Mouse (Mus musculus): ENCODE data around the gene Pamr1. TPM values are rescaled to one million over a fixed set of nuclear protein-coding genes. Genes with fewer than 3 reads are reported as not detected.

Gene Pamr1
- polyA plus RNA-seq, 1 experiment, result not detected

- TF ChIP-seq GATA1 (IDR thresholded peaks at IDR 0.05; ENCODE audit: low read length), result no peak
Observed at GRCm38 (mm10) chr2:102636116-102636600, 86.3 kb downstream of the Pamr1 start.

GRCm38 (mm10) chr2:102638140-102638539 lies 88.3 kb downstream of the Pamr1 start:
- no peak for TF ChIP-seq GATA1 (IDR thresholded peaks at IDR 0.05; ENCODE audit: low read length)

DNA sequence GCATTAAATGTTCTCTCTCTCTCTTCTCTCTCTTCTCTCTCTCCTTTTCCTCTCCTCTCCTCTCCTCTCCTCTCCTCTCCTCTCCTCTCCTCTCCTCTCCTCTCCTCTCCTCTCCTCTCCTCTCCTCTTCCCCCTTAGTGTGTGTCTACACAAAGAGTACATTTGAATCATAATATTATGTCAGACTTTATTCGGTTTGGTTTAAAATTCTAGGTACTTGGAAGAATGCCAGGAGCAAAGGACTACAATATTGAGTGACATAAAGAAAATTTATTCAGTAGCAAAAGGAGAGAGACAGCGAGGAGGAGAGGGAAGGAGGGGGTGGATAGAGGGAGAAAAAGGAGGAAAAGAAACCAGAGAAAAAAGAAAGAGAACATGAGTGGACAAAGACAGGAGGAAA lies 88.9 kb downstream of the Pamr1 start:
- TF ChIP-seq GATA1 (IDR thresholded peaks at IDR 0.05; ENCODE audit: low read length), result no peak

DNA sequence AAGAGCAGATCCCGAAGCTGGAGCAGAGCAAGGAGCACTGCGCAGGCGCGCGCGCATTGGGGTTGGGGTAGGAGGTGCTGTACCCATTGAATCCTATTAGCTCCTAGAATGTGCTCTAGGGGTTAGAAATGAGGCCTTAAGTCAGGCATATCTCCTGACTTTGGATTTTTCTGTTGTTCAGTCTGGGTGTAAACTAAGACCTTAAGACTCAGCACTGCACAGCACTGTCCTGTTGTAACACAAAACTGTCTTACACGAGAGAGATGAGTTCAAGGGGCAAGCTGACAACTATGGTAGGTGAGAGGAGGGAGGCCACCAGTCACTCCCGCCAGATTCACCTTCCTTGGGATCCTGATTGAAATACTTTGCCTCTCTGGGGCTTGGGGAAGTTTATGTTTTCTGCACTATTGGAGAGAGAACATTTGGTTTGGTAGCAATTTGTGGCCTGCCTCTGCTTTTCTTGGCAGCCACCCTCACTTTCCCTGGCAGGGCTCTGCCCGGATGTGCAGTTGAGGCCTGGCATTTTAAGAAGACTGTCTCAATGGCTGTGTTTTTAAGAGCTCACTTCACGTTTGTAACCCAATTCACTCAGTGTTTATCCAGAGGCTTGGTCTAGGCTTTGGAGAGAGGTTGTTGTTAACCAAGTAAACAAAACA lies 99.2 kb downstream of the Pamr1 start:
- TF ChIP-seq GATA1 (IDR thresholded peaks at IDR 0.05; ENCODE audit: low read length), result no peak

DNA sequence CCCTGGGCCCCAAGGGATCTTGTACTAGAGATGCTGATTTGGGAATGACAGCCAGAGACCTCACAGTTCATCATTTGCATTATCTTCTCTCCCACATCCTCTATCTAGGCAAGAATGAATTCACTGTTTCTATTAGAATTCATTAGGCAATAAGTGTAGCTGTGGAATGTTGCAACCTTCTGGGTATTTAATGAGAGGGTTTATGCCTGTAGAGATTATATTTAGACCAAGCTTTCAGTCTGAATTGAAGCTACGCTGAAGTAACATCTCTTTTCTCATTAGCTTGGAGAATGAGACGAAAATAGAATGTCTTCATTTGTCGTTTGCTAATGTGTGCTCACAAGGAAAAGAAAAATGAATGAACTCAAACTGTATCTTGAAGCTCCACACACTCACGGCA lies 100.5 kb downstream of the Pamr1 start:
- no peak for TF ChIP-seq GATA1 (IDR thresholded peaks at IDR 0.05; ENCODE audit: low read length)

DNA sequence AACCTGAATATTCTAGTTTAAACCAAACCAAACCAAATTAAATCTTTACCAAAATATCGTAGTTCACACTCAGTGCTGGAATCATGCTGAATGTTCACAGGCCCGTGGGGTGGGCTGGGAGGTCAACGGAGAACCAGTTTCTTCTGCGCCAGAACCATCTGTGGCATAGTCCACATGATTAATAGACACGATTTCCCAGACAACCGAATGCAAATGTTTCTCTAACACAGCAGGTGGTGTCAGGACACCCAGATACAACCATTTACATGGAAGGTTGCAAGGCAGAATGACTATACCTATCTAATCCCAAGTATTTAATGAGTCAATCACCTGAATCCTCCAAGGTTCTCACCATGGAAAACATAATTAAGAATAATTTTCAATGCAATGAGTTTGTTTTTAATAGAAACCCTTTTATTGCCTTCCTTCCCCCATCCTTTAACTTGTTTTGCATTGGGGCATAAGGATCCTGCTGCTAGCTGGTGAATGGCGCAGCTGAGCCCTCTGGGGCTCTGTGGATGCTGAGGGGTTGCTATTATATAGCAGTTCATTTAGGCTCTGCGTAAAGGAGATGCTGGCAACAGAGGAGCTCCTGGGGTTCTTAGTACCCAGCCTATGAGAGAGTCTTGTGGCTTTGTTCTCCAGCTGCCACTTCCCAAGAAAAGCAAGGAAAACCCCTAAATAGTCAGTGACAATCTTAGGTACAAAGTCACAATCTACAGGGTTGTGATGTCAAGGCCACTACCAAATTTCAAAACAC lies 106.3 kb downstream of the Pamr1 start:
- no peak for TF ChIP-seq GATA1 (IDR thresholded peaks at IDR 0.05; ENCODE audit: low read length)

DNA sequence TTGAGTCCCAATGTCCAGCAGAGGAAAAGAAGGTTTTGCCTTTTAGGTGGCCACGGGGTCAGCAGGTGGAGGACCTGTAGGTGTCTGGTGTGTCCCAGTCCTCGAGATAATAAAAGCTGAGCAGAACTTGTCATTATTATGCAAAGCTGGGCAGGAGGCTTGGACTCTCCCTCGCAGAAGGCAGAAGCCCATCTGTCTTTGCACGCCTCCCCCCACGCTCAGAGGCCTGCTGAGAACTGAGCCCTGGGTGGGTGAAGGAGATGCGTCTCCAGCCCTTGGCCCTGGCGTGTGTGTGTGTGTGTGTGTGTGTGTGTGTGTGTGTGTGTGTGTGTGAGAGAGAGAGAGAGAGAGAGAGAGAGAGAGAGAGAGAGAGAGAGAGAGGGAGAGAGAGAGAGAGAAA lies 107.9 kb downstream of the Pamr1 start:
- TF ChIP-seq GATA1 (IDR thresholded peaks at IDR 0.05; ENCODE audit: low read length), result no peak

GRCm38 (mm10) chr2:102658163-102658660 lies 108.4 kb downstream of the Pamr1 start, which contains the start of gene Slc1a2:
Slc1a2 (plus strand) TSS chr2:102658659.
- TF ChIP-seq GATA1 (IDR thresholded peaks at IDR 0.05; ENCODE audit: low read length), result no peak

DNA sequence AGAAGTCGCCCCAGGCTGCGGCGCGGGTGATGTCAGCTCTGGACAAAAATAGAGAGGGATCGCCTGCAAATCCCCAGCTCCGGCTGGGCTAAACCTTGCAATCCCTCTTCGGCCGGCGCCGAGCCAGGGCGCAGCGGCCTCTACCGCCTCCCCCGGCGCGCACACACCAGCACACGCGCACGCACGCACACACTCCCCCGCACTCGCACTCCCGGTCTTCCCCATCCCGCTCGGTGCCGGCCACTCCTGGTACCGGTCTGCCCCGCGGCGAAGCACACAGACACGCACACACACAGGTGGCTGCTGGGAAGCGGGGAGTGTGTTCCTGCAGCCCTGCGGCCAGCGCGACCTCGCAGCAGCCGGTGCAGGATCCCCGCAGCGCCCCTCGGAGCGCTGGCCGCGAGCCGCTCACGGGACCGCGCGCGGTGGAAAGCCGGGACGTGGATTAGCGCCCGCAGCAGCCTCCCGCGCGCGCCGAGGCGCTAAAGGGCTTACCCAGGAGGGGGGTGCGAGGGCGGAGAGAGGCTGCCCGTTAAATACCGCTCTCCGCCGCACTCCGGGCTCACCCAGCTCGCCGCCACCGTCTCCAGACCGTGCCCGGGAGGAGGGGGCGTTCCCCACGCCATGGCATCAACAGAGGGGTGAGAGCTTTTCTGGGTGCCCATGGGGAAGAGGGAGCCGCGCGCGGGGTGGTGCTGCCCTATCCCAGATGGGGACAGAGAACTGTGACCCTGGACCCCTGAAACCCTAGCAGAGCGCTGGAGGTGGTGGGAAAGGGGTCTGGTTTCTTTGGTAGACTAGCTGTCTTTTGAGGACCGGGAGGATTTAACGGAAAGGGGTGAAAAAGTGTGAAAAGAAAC lies 109.1 kb downstream of the Pamr1 start:
- no peak for TF ChIP-seq GATA1 (IDR thresholded peaks at IDR 0.05; ENCODE audit: low read length)

DNA sequence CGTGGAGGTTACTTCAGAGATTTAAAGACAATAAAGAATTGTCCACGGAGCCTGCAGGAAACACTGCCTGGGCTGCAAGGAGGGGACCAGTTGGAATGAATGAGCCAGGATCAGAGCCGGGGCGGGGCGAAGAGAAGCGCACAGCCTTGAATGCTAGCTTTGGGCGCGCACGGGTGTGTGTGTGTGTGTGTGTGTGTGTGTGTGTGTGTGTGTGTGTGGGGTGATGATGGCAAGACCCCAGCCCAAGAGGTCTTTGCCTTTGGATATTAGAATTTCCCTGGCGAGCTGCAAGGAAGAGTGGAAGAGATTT lies 109.7 kb downstream of the Pamr1 start:
- TF ChIP-seq GATA1 (IDR thresholded peaks at IDR 0.05; ENCODE audit: low read length), result no peak

DNA sequence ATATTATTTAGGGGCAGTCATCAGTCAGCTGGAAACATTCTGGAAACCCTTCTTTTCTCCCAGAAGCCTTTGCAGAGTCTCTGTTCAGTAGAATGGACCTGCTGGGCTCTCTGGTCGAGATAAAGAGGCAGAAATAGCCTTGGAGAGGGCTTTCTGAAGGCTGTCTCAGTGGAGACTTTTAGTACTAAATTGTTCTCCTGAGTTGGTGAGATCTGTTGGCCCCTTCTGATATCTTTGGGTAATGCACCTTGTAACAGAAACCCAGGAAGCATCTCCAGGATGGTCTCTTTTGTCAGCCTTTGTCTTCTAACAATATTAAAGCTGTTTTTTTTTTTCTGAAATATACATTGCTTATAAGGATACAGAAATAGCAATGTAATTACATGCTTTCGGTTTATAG lies 111.2 kb downstream of the Pamr1 start:
- TF ChIP-seq GATA1 (IDR thresholded peaks at IDR 0.05; ENCODE audit: low read length), result no peak

DNA sequence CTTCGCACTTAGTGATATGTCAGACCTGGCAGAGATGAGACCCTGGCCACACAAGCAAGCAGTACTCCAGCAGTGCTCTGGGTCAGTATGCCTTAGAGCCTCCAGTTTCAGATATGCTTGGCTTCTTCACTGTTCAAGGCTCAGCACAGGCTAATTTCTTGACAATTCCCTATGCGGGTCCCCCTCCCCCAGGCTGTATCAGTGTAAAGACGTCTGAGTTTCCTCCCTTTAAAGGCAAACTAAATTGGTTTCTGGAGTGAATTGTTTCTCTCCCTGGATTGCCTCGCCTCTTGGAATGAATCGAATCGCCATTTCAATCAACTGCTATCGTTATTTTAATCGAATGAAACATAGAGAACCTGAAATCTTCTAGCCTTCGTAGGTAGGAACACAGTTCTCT lies 113.1 kb downstream of the Pamr1 start:
- TF ChIP-seq GATA1 (IDR thresholded peaks at IDR 0.05; ENCODE audit: low read length), result no peak

- no peak for TF ChIP-seq GATA1 (IDR thresholded peaks at IDR 0.05; ENCODE audit: low read length)
Observed at GRCm38 (mm10) chr2:102663339-102663738, 113.5 kb downstream of the Pamr1 start.

- TF ChIP-seq GATA1 (IDR thresholded peaks at IDR 0.05; ENCODE audit: low read length), result no peak
Observed at GRCm38 (mm10) chr2:102663865-102664264, 114.1 kb downstream of the Pamr1 start.

GRCm38 (mm10) chr2:102667981-102668380 lies 118.2 kb downstream of the Pamr1 start:
- TF ChIP-seq GATA1 (IDR thresholded peaks at IDR 0.05; ENCODE audit: low read length), result no peak

DNA sequence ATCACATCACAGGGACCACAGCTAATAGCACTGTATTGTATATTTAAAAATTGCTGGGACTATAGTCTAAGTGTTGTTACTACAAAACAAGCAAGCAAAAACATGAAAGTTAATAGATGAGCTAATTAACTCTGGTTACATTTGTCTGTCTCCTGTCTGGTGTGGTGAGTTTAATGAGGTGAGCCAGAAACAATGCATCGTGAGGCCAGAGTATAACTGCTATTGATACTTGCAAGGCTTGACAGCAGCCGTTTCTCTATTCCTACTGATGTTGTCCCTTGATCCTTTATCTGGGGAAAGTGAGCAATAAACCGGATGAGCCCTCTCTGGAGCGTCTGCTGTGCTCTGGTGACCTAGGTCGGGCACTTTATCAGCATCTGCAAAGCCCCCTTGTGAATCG lies 119.8 kb downstream of the Pamr1 start:
- TF ChIP-seq GATA1 (IDR thresholded peaks at IDR 0.05; ENCODE audit: low read length), result no peak

All from G1E-ER4 (cell line).